Mouse (Mus musculus): ENCODE results near the gene Ptprm.

DNA sequence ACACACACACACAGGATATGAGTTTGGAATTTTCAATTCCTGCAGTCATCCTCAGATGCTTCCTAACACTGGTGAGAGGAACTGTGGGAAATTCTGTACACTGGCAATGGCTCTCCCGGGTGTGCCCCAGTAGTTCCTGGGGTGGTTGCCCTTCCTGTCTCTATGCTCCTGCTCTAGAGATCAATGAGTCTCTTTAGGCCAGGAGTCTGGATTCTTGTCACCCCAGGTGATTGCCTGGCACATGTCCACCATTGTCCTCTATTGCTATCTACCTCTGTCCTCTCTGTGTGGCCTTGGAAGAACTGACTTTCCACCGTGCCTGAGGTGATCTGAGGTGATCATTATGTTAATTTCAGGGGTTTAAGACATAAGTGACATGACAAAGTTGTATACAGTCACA is 10.8 kb downstream of the Ptprm start:
- TF ChIP-seq POLR2A (IDR thresholded peaks at IDR 0.05; ENCODE audit: borderline replicate concordance, extremely low read depth, insufficient read depth, insufficient read length, poor library complexity, severe bottlenecking) (no peak), CTCF (IDR thresholded peaks at IDR 0.05; ENCODE audit: borderline replicate concordance, extremely low read depth, insufficient read depth, insufficient read length) (no peak)

All from brain, embryonic 14.5 days (tissue).